Mouse (Mus musculus): Measurements from ENCODE around the gene Akip1. TPM values are rescaled to one million over a fixed set of nuclear protein-coding genes. Genes with fewer than 3 reads are reported as not detected.

Akip1 gene
- total RNA-seq, 2 experiments from 2014 or later = 5.2 to 5.7 TPM

DNA sequence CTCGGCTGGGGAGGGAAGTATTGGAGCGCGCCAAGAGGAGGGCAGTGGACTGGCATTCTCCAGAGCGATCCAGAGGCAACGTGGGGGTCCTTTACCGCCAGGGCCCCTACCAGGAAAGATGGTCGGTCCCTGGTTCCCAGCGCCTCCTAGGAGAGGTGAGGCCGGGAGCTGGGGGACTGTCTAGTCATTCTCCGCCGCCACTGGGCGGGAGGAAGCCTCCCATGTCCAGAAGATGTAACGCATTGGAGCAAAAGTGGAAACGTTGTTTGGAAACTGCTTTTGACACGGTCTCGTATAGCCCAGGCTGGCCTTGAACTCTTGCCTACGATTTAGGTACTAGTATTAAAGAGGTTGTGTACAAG is 507 bp downstream of the Akip1 start:
- intact Hi-C loops (cut with DNase I) = no loop called here
- DNase-seq (ENCODE audit: low spot score in 2 of 2) = no peak

- intact Hi-C loops (cut with DNase I) = no loop called here
- DNase-seq (ENCODE audit: low spot score in 2 of 2) = no peak
These were observed 971 bp downstream of the Akip1 start for GRCm38 (mm10) chr7:109704461-109704860.

- intact Hi-C loops (cut with DNase I) = no loop called here
These were observed 3.7 kb downstream of the Akip1 start for GRCm38 (mm10) chr7:109707023-109707785.

GRCm38 (mm10) chr7:109708961-109709382 is 5.5 kb downstream of the Akip1 start:
- intact Hi-C loops (cut with DNase I) = no loop called here

More at GRCm38 (mm10) chr7:109707023-109707785, 3.7 kb downstream of the Akip1 start:
- DNase-seq (ENCODE audit: low spot score in 2 of 2) = peak in 1 of 2 experiments; percentile 44

GRCm38 (mm10) chr7:109710069-109710468 is 6.6 kb downstream of the Akip1 start:
- DNase-seq (ENCODE audit: low spot score in 2 of 2) = no peak
- intact Hi-C loops (cut with DNase I) = no loop called here

More at GRCm38 (mm10) chr7:109708961-109709382, 5.5 kb downstream of the Akip1 start:
- no peak for DNase-seq (ENCODE audit: low spot score in 2 of 2)

GRCm38 (mm10) chr7:109712198-109712597 is 8.7 kb downstream of the Akip1 start:
- DNase-seq (ENCODE audit: low spot score in 2 of 2) = no peak
- intact Hi-C loops (cut with DNase I) = no loop called here

- intact Hi-C loops (cut with DNase I) = no loop called here
- DNase-seq (ENCODE audit: low spot score in 2 of 2) = no peak
These were observed 10.0 kb downstream of the Akip1 start for GRCm38 (mm10) chr7:109713434-109713982.

- intact Hi-C loops (cut with DNase I) = loop anchor here (5.0 kb wide), 1 partner anchor 192 kb away; no protein-coding TSS in a partner anchor
- no peak for DNase-seq (ENCODE audit: low spot score in 2 of 2)
These were observed 15.8 kb downstream of the Akip1 start for GRCm38 (mm10) chr7:109719286-109719685.

DNA sequence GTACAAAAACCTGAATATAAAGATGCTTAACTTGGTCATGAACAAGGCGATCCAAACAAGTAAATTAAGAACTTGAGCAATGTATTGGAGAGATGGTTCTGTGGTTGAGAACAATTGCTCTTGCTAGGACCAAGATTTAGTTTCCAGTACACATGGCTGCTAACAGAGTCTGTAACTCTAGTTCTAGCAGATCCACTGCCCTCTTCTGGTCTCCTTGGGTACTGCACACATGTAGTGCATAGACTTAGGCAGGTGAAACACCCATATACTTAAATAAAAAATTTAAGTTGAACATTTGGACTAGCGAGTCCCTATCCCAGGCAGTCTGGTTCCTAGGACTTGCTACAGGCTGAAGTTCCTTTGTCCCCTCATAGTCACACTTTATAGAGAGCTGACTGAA is 19.1 kb downstream of the Akip1 start:
- no peak for DNase-seq (ENCODE audit: low spot score in 2 of 2)
- intact Hi-C loops (cut with DNase I) = no loop called here

- no peak for DNase-seq (ENCODE audit: low spot score in 2 of 2)
- intact Hi-C loops (cut with DNase I) = no loop called here
These were observed 19.6 kb downstream of the Akip1 start for GRCm38 (mm10) chr7:109723114-109723513.

- intact Hi-C loops (cut with DNase I) = no loop called here
- no peak for DNase-seq (ENCODE audit: low spot score in 2 of 2)
These were observed 20.2 kb downstream of the Akip1 start, which contains the start of gene BC051019 for GRCm38 (mm10) chr7:109723697-109724096. TSS of gene BC051019 (minus strand) at chr7:109723850.

DNA sequence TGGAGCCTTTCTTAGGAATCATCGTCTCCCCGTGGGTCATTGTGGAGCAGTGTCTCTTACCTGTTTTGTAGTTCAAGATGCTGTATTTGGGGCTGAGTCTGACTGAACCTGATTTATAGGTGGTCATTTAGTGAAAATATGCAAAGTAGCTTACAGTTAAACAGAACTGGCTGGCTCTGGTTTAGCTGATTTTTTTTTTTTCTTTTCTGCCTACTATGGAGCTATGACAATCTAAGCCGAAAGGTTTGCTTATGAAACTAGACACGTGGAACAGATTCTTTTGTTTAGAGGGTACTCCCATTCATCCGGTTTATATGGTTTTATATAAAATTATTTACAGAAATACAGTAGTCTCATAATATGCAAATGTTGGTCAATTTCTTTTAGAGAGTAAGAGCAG is 28.1 kb downstream of the Akip1 start, which contains the start of gene Ascl3:
TSS of gene Ascl3 (minus strand) at position 101 of the 400 bp plus-strand sequence.
- no peak for DNase-seq (ENCODE audit: low spot score in 2 of 2)
- intact Hi-C loops (cut with DNase I) = no loop called here

GRCm38 (mm10) chr7:109734806-109735205 is 31.3 kb downstream of the Akip1 start:
- intact Hi-C loops (cut with DNase I) = no loop called here
- no peak for DNase-seq (ENCODE audit: low spot score in 2 of 2)

DNA sequence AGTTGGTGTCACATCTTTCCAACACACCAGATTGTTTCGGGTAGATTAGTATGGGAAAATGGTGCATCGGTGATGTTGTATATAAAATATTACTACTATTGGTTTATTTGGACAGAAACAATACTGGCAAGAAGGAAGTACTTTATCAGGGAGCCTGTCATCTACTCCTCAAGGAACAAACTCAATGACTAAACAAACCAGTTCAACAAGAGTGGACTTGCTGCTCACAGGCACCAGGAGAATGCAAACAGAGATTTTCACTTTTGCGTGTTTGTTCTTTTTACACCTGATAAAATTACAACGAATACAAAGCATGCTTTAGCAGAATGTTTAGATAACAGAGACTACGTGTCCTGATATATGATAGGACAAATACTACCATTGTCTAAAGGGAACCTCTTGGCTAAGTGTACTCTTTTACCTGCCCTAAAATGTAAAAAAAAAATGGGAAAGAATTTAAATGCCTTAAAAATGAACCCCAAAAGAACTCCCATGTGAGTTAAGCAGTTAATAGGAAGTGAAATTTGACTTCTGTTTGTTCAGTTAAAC is 36.4 kb downstream of the Akip1 start:
- DNase-seq (ENCODE audit: low spot score in 2 of 2) = no peak

DNA sequence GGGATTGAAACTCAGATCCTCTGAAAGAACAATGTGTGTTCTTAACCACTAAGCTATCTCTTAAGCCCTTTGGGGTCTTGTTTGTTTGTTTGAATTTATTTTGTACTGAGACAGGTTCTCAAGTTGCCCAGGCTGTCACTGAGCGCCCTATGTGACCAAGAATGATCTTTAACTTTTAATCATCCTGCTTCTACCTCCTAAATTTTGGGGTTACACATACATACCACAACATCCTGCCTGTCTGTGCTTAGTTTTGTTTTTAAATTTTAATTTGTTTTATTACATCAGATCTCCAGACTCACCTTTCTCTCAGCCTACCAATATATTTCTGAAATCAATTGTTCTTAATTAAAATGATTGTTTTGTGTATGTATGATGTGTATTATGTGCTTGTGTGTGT is 37.6 kb downstream of the Akip1 start:
- intact Hi-C loops (cut with DNase I) = no loop called here
- DNase-seq (ENCODE audit: low spot score in 2 of 2) = no peak

More for the DNA sequence above, 36.4 kb downstream of the Akip1 start:
- intact Hi-C loops (cut with DNase I) = no loop called here

- intact Hi-C loops (cut with DNase I) = no loop called here
- DNase-seq (ENCODE audit: low spot score in 2 of 2) = no peak
These were observed 38.2 kb downstream of the Akip1 start for GRCm38 (mm10) chr7:109741703-109742102.

GRCm38 (mm10) chr7:109747747-109748146 is 44.3 kb downstream of the Akip1 start:
- intact Hi-C loops (cut with DNase I) = no loop called here
- no peak for DNase-seq (ENCODE audit: low spot score in 2 of 2)

DNA sequence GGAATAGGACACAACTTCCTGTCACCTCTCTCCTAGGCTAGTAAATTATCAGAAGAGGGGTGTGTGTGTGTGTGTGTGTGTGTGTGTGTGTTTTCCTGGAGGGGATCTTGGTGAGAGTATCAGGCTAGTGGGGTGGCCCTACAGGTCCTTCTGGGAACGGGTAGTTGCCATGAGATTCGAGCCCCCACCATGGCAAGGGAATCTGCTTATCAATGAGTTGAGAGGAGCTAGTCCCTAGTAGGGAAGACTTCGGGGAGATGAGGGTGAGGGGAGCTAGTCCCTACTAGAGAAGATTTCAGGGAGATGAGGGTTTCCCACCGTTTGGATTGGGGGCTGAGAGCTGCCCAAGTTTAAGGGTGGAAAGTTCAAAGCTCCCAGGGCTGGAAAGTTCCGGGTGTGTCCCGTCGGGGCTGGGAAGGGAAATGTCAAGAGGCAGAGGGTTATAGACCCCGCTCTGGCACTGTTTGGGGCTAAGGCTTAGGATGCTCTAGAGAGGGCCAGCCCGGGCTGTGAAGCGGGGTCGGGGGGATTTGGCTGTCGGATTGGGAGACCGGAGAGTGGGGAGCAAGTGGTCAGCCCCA is 48.0 kb downstream of the Akip1 start:
- intact Hi-C loops (cut with DNase I) = loop anchor here (10.0 kb wide), 1 partner anchor 143 kb away; no protein-coding TSS in a partner anchor
- DNase-seq (ENCODE audit: low spot score in 2 of 2) = no peak

DNA sequence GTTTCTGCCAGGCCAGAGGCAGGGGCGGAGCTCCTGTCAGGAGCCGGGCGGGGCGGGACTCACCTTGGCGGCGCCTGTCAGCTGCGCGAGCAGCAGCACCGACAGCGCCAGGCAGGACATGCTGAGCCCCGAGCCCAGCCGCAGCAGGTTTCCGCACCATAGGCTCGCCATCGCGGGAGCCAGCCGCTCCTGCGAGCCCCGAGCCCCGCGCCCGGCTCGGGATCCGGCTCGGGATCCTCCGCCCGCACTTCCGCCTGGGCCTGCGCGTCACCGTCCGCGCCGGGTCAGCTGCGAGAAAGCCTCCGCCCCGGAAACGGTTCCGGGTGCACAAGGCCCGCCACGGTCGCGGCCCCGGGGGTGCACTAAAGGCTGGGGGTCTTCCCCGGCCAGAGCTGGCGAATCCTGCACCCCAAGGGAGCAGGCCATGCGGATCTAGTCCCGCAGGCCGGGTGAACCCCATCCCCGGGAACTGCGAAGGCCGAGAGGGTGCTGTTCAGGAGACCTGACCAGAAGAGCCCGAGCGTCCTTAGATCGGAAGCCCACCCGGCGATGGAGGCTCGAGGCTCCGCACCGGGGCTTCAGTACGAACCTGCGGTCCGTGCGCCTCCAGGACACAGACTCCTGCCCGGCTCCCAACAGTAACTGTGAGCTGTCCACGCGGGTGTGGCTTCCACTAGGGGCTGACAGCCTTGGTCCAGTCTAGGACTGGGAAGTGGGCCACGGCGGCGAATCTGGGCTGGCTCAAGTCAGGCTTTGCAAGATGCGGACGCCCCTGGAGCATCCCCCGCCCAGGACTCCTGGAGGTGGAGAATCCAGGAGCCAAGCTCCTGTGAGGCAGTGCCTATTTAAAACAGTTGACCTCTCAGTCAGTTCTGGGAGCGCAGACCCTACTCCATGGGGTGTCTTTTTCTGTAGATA is 48.8 kb downstream of the Akip1 start, which contains the start of gene Tmem9b:
TSS of gene Tmem9b (minus strand) at position 868 of the 918 bp plus-strand sequence.
- DNase-seq (ENCODE audit: low spot score in 2 of 2) = peak; percentile 88 to 91
- intact Hi-C loops (cut with DNase I) = loop anchor here (10.0 kb wide), 1 partner anchor 143 kb away; no protein-coding TSS in a partner anchor

All from left cerebral cortex, postnatal 36 days (tissue).